Mouse (Mus musculus): Measurements from ENCODE around the gene Mrpl43. TPM values are rescaled to one million over a fixed set of nuclear protein-coding genes. Genes with fewer than 3 reads are reported as not detected.

Mrpl43 gene
- polyA plus RNA-seq (2015; fragmentation: Nextera tagmentation; extraction: Ambion mirVana), result 84.9 and 94.8 TPM in 2 replicates

GRCm38 (mm10) chr19:45005957-45006712, at the start of gene Mrpl43:
Mrpl43 (minus strand) TSS chr19:45006442.
- WGBS, result under 1% methylated on average over 82 of the region's 82 CpGs
- peak within 1 kb of the TSS; percentile 81 for H3K4me3 ChIP-seq

DNA sequence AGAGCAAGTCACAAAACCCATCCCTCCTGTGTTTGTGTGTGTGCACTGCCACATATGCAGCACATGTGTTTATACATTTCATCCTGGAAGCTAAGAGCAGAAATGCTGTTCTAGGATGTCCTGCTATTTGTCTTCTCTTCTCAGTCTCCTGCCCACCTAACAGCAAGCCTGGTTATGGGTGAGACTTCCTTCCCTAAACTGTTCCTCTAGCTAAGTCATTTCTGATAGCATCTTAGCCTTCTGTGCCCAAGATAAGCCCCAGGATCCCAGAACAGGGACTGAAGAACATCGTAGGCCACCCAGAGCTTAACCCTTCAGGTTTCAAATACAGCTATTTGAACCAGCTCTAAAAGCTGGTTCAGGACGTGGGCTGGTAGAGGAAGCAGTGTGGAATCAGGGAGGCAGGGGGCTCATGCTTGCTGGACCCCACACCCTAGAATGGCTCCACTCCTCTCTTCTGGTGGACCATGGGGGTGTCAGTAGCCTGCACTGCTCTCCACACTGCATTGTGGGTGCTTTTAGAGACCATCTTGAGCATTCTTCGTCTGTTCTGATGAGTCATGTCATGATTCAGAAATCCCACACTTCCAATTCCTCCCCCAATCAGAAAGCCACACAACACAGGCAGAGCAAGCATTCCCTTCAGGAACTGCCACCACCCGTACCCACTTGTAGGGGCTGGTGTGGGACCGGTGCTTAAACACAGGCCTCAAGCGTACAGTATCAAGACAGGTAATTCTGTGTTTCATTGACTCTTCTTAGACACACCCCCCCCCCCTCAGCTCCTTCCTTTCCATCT, 48.8 kb upstream of the Mrpl43 start:
- Histone ChIP-seq H3K4me1 (replicated peaks) (peaks cover 36% of the 10 kb centered on the region), H3K4me2 (no peak overlapping the region), H3K9me3 (no peaks in the 10 kb centered on the region), H3K36me3 (peaks cover 54% of the 10 kb centered on the region), H3K27me3 (no peaks in the 10 kb centered on the region), H3K27ac (replicated peaks) (no peak overlapping the region), H3K9ac (no peak overlapping the region), H3K4me3 (no peak overlapping the region)
- no peak for ATAC-seq (ENCODE audit: low read depth)
- WGBS, result 83% methylated on average over 6 of the region's 6 CpGs

More at GRCm38 (mm10) chr19:45005957-45006712, at the start of gene Mrpl43:
- H3K27ac ChIP-seq (replicated peaks), result peak within 1 kb of the TSS; percentile 79
- H3K36me3 ChIP-seq, result peaks cover 58% of the 10 kb centered on the region
- H3K9ac ChIP-seq, result peak within 1 kb of the TSS; percentile 83
- H3K4me1 ChIP-seq (replicated peaks), result peaks cover 45% of the 10 kb centered on the region
- ATAC-seq (ENCODE audit: low read depth), result peak; percentile 91
- peak within 1 kb of the TSS; percentile 77 for H3K4me2 ChIP-seq
- no peaks in the 10 kb centered on the region for H3K9me3 ChIP-seq
- no peaks in the 10 kb centered on the region for H3K27me3 ChIP-seq

- 89% methylated on average over 8 of the region's 8 CpGs for WGBS
- Histone ChIP-seq H3K4me2 (no peak overlapping the region), H3K4me3 (no peak overlapping the region), H3K36me3 (peaks cover 60% of the 10 kb centered on the region), H3K27me3 (no peaks in the 10 kb centered on the region), H3K27ac (replicated peaks) (no peak overlapping the region), H3K9me3 (no peaks in the 10 kb centered on the region), H3K9ac (no peak overlapping the region), H3K4me1 (replicated peaks) (peaks cover 44% of the 10 kb centered on the region)
- ATAC-seq (ENCODE audit: low read depth), result no peak
These were observed 47.2 kb upstream of the Mrpl43 start for GRCm38 (mm10) chr19:45053451-45053850.

GRCm38 (mm10) chr19:45049523-45049922, 43.3 kb upstream of the Mrpl43 start:
- Histone ChIP-seq H3K27ac (replicated peaks) (no peak overlapping the region), H3K4me1 (replicated peaks) (peaks cover 42% of the 10 kb centered on the region), H3K4me3 (no peak overlapping the region; the same call in 1 of the 2 replicates), H3K9ac (0 out of 2 replicates have a peak overlapping the region, but pooled peaks have one; percentile 12), H3K27me3 (peaks cover 17% of the 10 kb centered on the region), H3K4me2 (peak overlapping the region; percentile 81), H3K9me3 (no peaks in the 10 kb centered on the region), H3K36me3 (peaks cover 51% of the 10 kb centered on the region)
- no peak for ATAC-seq (ENCODE audit: low read depth)
- 78% methylated on average over 9 of the region's 9 CpGs for WGBS

DNA sequence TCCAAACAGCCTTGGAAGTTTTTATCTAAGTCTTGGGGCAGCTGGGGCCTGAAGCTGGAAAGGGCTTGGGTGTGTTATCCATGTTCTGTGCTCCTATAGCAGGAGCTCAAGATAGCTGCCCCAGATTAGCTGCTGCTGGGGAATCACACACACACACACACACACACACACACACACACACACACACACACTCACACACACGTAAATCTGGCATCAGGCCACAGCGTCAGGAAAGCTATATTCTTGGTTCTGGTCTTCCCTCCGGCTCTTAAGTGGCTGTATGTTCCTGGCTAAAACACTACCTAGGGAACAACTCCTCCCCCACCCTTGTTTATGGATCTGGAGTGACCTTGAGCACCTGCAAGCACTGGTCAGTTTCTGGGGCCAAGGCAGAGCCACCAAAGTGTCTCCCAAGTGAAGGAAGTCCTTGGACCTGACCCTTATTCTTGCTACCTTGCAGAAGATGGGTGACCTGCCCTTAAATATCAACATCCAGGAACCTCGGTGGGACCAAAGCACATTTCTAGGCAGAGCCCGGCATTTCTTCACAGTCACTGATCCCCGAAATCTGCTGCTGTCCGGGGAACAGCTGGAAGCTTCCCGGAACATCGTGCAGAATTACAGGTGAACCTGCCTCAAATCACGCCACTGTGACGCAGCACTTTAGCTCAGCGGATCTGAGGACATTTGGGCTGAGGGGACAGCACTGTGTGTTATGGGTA, 42.6 kb upstream of the Mrpl43 start:
- H3K27ac ChIP-seq (replicated peaks), result peak overlapping the region; percentile 93
- H3K27me3 ChIP-seq, result peaks cover 22% of the 10 kb centered on the region
- H3K4me1 ChIP-seq (replicated peaks), result peaks cover 44% of the 10 kb centered on the region
- ATAC-seq (ENCODE audit: low read depth), result no peak
- peak overlapping the region; percentile 82 for H3K9ac ChIP-seq
- peak overlapping the region; percentile 59 for H3K4me3 ChIP-seq
- peak overlapping the region; percentile 81 for H3K4me2 ChIP-seq
- no peaks in the 10 kb centered on the region for H3K9me3 ChIP-seq
- 85% methylated on average over 12 of the region's 12 CpGs for WGBS
- H3K36me3 ChIP-seq, result peaks cover 44% of the 10 kb centered on the region

- peak; percentile 75 for ATAC-seq (ENCODE audit: low read depth)
- H3K9ac ChIP-seq, result peak overlapping the region; percentile 82
- peaks cover 37% of the 10 kb centered on the region for H3K36me3 ChIP-seq
- H3K4me1 ChIP-seq (replicated peaks), result peaks cover 44% of the 10 kb centered on the region
- H3K4me3 ChIP-seq, result peak overlapping the region; percentile 59
- WGBS, result 43% methylated on average over 11 of the region's 11 CpGs
- H3K4me2 ChIP-seq, result peak overlapping the region; percentile 81
- no peaks in the 10 kb centered on the region for H3K9me3 ChIP-seq
- peaks cover 26% of the 10 kb centered on the region for H3K27me3 ChIP-seq
- H3K27ac ChIP-seq (replicated peaks), result peak overlapping the region; percentile 93
These were observed 41.8 kb upstream of the Mrpl43 start for GRCm38 (mm10) chr19:45047935-45048643.

DNA sequence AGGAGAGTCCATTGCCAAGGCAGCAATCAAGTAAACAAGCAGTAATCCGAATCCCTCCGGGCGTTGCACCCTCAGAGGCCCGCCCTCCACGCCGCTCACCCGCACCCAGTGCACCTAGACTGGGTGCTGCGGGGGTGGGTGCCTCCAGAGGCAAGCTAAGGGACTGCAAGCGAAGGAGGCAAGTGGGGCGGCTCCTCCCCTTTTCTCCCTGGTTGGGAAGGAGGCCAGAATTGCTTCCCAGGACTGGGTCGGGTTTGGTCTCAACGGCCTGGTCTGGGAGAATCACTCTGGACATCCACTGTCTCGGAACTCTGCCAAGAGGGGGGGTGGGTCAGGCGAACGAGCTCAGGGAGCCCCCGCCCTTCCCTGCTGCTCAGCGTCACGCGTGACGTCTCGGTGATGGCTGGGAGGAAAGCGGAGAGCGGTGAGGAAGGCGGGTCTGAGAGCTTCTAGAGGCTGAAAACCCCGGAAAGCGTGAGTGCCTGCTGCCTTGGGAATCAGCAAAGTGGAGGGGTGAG, 41.2 kb upstream of the Mrpl43 start, which contains the start of gene Sfxn3:
TSS of gene Sfxn3 (plus strand) at position 87 of the 518 bp plus-strand sequence.
- ATAC-seq (ENCODE audit: low read depth), result peak; percentile 88
- peaks cover 27% of the 10 kb centered on the region for H3K27me3 ChIP-seq
- H3K9ac ChIP-seq, result peak within 1 kb of the TSS; percentile 82
- H3K4me2 ChIP-seq, result peak within 1 kb of the TSS; percentile 81
- peaks cover 30% of the 10 kb centered on the region for H3K36me3 ChIP-seq
- no peaks in the 10 kb centered on the region for H3K9me3 ChIP-seq
- peak within 1 kb of the TSS; percentile 59 for H3K4me3 ChIP-seq
- peaks cover 44% of the 10 kb centered on the region for H3K4me1 ChIP-seq (replicated peaks)
- H3K27ac ChIP-seq (replicated peaks), result peak within 1 kb of the TSS; percentile 93
- WGBS, result 0% methylated on average over 26 of the region's 26 CpGs

GRCm38 (mm10) chr19:45046523-45047321, 40.5 kb upstream of the Mrpl43 start:
- no peaks in the 10 kb centered on the region for H3K9me3 ChIP-seq
- peaks cover 23% of the 10 kb centered on the region for H3K36me3 ChIP-seq
- WGBS, result 2% methylated on average over 34 of the region's 34 CpGs
- H3K27me3 ChIP-seq, result peaks cover 27% of the 10 kb centered on the region
- peak overlapping the region; percentile 59 for H3K4me3 ChIP-seq
- H3K4me2 ChIP-seq, result peak overlapping the region; percentile 81
- H3K4me1 ChIP-seq (replicated peaks), result peaks cover 44% of the 10 kb centered on the region
- peak overlapping the region; percentile 93 for H3K27ac ChIP-seq (replicated peaks)
- ATAC-seq (ENCODE audit: low read depth), result peak; percentile 64
- peak overlapping the region; percentile 82 for H3K9ac ChIP-seq

DNA sequence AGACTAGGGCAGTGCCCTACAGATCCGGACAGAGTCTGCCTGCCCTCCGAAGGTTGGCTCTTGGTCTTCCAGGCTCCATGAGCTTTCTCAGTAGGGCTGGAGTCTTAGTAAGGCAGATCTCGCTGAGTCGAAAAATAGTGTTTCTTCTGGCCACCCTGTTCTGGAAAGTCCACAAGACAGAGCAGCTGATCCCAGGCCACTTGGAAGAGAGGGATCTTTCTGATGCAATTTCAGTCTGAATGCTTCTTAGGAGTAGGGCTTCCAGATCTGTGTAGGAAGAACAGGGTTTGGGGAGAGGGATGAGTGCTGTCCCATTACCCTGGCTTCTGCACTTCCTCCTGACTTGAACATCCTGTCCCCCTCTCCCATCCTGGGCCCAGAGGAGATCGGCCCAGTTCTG, 39.4 kb upstream of the Mrpl43 start, which contains the start of gene Pdzd7:
TSS of gene Pdzd7 (minus strand) at position 67 of the 400 bp plus-strand sequence.
- Histone ChIP-seq H3K27me3 (peaks cover 27% of the 10 kb centered on the region), H3K4me2 (peak within 1 kb of the TSS; percentile 81), H3K36me3 (peaks cover 12% of the 10 kb centered on the region), H3K4me3 (peak within 1 kb of the TSS; percentile 59), H3K4me1 (replicated peaks) (peaks cover 44% of the 10 kb centered on the region), H3K27ac (replicated peaks) (peak within 1 kb of the TSS; percentile 93), H3K9me3 (no peaks in the 10 kb centered on the region), H3K9ac (peak within 1 kb of the TSS; percentile 82)
- no peak for ATAC-seq (ENCODE audit: low read depth)
- WGBS, result 83% methylated on average over 5 of the region's 5 CpGs

- Histone ChIP-seq H3K27me3 (peaks cover 28% of the 10 kb centered on the region), H3K4me2 (no peak overlapping the region), H3K27ac (replicated peaks) (no peak overlapping the region), H3K9ac (no peak overlapping the region), H3K4me1 (replicated peaks) (peaks cover 40% of the 10 kb centered on the region), H3K36me3 (peaks cover 8% of the 10 kb centered on the region), H3K4me3 (no peak overlapping the region), H3K9me3 (no peaks in the 10 kb centered on the region)
- WGBS, result 47% methylated on average over 15 of the region's 15 CpGs
- no peak for ATAC-seq (ENCODE audit: low read depth)
These were observed 39.0 kb upstream of the Mrpl43 start for GRCm38 (mm10) chr19:45045236-45045635.

All from neural tube, embryonic 13.5 days (tissue).